In the genomic region with DNA sequence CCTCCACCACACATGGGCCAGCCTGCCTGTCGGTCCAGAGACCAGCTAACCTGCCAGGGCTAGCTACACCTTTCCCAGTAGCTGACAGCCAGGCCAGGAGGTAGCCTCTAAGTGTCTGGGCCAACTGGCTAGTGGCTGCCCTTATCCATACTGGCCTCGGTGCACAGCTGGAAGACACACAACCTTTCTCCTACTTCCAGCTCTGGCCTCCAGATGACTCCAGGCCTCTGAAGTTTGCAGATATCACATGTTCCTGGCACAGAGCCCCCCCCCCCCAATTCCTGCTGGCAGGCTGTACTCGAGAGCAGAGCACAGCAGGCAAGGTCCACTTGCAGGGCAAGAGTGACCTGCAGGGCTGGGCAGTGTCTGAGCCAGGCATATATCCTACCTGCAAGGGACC, we compare ENCODE assay signal across 13 mouse cellular contexts. TPM values are rescaled to one million over a fixed set of nuclear protein-coding genes. Genes with fewer than 3 reads are reported as not detected.
A peak's percentile ranks its signal among the peaks of the same experiment; 100 is the strongest.
DNase-seq lines count a peak whose midpoint lies in the region.
"Had no signal": no experiment of that assay in that cellular context is flagged by ENCODE, and none has a peak within 500 bp of the region (broad histone marks: within the 10 kb centered on the region; RNA-seq: fewer than 3 reads in every experiment).

No protein-coding gene starts in this region.

- intact Hi-C loops in gastrocnemius, postnatal 36 days (cut with DNase I): no loop called here
- intact Hi-C loops in left cerebral cortex, postnatal 14 days (cut with DNase I): no loop called here

- peak; percentile 25 for DNase-seq in gastrocnemius, postnatal 25 days
- DNase-seq in gastrocnemius, postnatal 36 days: no peak
- DNase-seq in kidney, adult 18-20 months: peak; percentile 23
- DNase-seq in kidney, postnatal 10 days: no peak
- DNase-seq in adipocyte (ENCODE audit: low spot score): peak; percentile 72
- peak; percentile 29 for DNase-seq in kidney, postnatal 14 days
- DNase-seq in urinary bladder, adult 2 months (ENCODE audit: low spot score): no peak
- DNase-seq in left cerebral cortex, postnatal 14 days (ENCODE audit: low spot score in 2 of 2): no peak
- DNase-seq: B cell, adult 2 months; cerebellum, postnatal 10 days; left cerebral cortex, postnatal 4 days; right cerebral cortex, adult 18-20 months had no signal

RNA-seq across cellular contexts. Expression of a gene that starts 23.9 kb away (rescaled TPM):
- 1 to 10 TPM; 4.8 to 6.9 TPM for total RNA-seq in gastrocnemius, postnatal 25 days (2021)
- total RNA-seq in gastrocnemius, postnatal 36 days (2021): 1 to 10 TPM; 7.8 to 8.6 TPM
- 12.3 and 13.1 TPM in 2 replicates for polyA plus RNA-seq in urinary bladder, adult 2 months (2012; rRNA removed)
- 1 to 10 TPM; 5.3 to 6.7 TPM for total RNA-seq in left cerebral cortex, postnatal 14 days (2021)

RNA-seq across cellular contexts. Expression of a gene that starts 54.4 kb away (rescaled TPM):
- 1 to 10 TPM; 3.0 to 3.5 TPM for total RNA-seq in gastrocnemius, postnatal 25 days (2021)
- 1 to 10 TPM; 3.4 to 3.7 TPM for total RNA-seq in gastrocnemius, postnatal 36 days (2021)
- polyA plus RNA-seq in urinary bladder, adult 2 months (2012; rRNA removed): 49.0 and 49.9 TPM in 2 replicates
- 1 to 10 TPM; 9.9 to 10.0 TPM for total RNA-seq in left cerebral cortex, postnatal 14 days (2021)
- total RNA-seq: megakaryocyte-erythroid progenitor cell, adult 5-6 weeks had no signal

RNA-seq across cellular contexts. Expression of a gene that starts 55.1 kb away (rescaled TPM):
- total RNA-seq in gastrocnemius, postnatal 25 days (2021): under 1 TPM; 0.15 to 0.29 TPM
- total RNA-seq in gastrocnemius, postnatal 36 days (2021): under 1 TPM; 0.18 to 0.22 TPM
- polyA plus RNA-seq in urinary bladder, adult 2 months (2012; rRNA removed): 22.7 and 26.5 TPM in 2 replicates
- 10 to 100 TPM; 10.8 to 11.0 TPM for total RNA-seq in left cerebral cortex, postnatal 14 days (2021)
- total RNA-seq: megakaryocyte-erythroid progenitor cell, adult 5-6 weeks had no signal

Comparison
In these comparisons a context has a peak if more than half of its experiments do, and no peak if none do; other contexts are left out.
1. DNase-seq: peak in gastrocnemius, postnatal 25 days (single experiment), kidney, adult 18-20 months (single experiment), adipocyte (single experiment) and kidney, postnatal 14 days (single experiment); none in gastrocnemius, postnatal 36 days (0 of 2), kidney, postnatal 10 days (single experiment), urinary bladder, adult 2 months (single experiment) and left cerebral cortex, postnatal 14 days (0 of 2).
2. RNA of a gene that starts 55.1 kb away (total RNA-seq): 10.8 to 11.0 TPM in left cerebral cortex, postnatal 14 days; 0.15 to 0.29 TPM in gastrocnemius, postnatal 25 days and 0.18 to 0.22 TPM in gastrocnemius, postnatal 36 days; every median in the first group is over 4 times any median in the second.